Mouse (Mus musculus) adrenal gland (tissue): ENCODE results near the gene Atp4b.

ENCODE experiments used
- intact Hi-C: fragments of 180-260 bp; cut with DNase I; formaldehyde crosslinking; loops from one replicate; pipeline ENCODE4 v1.15.1; 2025
- long read RNA-seq, 2 experiments: library from polyadenylated mRNA; unstranded; transcript quantifications; one replicate each; pipeline ENCODE4 v2.0.0; 2020; ENCODE audit warnings: borderline replicate concordance in 1 of 2; ENCODE audit not compliant: insufficient replicate concordance in 1 of 2

Atp4b gene
- long read RNA-seq, experiment 1 = 0 reads
- long read RNA-seq, experiment 2 = 0 reads

GRCm38 (mm10) chr8:13396725-13397124 is at the start of gene Atp4b:
Gene Atp4b (minus strand): TSS chr8:13396825.
- intact Hi-C loops = no loop called here

- intact Hi-C loops = no loop called here
These were observed 45.5 kb upstream of the Atp4b start for GRCm38 (mm10) chr8:13442152-13442551.

- intact Hi-C loops = no loop called here
These were observed 40.9 kb upstream of the Atp4b start for GRCm38 (mm10) chr8:13437531-13437930.

DNA sequence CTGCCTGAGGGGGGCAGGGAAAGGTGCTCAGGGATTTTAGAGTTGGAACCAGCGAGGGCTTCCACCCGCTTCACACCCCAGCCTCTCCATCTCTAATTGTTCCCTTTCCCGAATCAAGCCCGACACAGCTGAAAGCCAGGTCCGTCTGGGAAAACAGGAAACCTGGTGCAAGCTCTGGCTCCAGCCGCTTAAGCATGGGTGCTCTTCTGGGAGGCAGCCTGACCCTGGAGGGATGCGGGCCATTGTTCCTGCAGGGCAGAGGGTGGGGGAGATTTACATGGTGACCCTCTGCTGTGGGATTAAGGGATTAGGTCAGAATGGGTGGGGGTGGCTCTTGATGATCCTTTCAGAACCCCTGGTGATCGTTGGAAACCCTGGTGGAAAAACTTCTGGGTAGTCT is 39.4 kb upstream of the Atp4b start:
- intact Hi-C loops = no loop called here

GRCm38 (mm10) chr8:13434889-13435288 is 38.3 kb upstream of the Atp4b start, which contains the start of gene Tmem255b:
Gene Tmem255b (plus strand): TSS chr8:13435189.
- intact Hi-C loops = no loop called here

DNA sequence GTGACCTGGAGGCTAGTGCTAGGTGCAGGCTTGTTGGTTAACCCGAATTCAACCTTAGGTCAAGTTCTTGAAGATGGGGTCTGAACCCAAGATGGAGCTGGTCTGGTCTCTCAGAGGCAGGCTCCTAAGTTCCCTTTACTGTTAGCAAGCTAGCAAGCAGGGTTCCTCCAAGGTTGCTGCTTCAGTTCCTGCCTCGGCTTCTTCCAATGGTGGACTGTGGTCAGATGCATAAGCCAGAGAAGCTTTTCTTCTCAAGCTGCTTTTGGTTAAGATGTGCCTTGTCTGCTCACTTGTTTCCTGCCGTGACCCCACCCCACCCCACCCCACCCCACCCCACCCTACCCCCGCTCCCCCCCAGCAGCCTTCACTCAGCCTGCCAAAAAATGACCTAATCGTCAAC is 36.5 kb upstream of the Atp4b start:
- intact Hi-C loops = no loop called here

GRCm38 (mm10) chr8:13430866-13431265 is 34.2 kb upstream of the Atp4b start:
- intact Hi-C loops = no loop called here

DNA sequence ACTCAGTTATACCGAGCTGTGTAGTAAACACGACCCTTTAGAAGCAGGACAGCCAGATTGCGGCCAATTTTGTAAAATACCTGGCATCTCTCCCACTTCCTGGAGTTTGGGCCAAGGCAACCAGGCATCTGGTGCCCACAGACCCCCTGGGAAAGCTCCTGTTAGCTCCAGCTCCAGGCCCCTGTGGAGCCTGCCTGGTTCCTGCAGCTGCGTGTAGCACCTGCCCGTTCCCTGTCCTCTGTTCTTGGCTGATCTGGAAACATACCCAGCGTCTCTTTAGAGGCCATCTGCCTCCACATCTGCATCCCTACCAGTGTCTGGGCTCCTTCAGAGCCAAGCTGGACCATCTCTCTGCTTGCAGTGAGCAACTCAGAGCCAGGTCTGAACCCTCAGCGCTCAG is 33.8 kb upstream of the Atp4b start:
- intact Hi-C loops = no loop called here

GRCm38 (mm10) chr8:13428156-13428555 is 31.5 kb upstream of the Atp4b start:
- intact Hi-C loops = no loop called here

- intact Hi-C loops = no loop called here
These were observed 30.7 kb upstream of the Atp4b start for GRCm38 (mm10) chr8:13427351-13427750.

DNA sequence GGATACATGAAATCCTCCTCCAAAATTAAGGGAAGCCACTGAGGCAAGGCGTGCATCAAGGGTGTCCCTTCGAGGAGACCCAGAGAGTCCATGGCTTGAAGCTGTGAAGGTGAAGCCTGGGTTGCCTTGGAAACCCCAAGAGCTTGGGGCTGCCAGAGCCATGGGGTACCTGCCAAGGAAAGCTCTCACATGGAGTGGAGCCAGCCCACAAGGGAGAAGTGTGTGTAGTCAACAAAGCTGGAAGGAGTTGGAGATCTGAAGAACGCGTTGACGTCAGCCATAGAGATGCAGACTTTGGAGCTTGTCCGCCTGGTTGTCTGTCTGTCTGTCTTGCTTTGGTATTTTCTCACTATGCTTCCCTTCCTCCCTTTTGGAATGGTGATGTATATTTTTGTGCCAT is 24.3 kb upstream of the Atp4b start:
- intact Hi-C loops = no loop called here

- intact Hi-C loops = no loop called here
These were observed 22.6 kb upstream of the Atp4b start for GRCm38 (mm10) chr8:13419111-13419639.

DNA sequence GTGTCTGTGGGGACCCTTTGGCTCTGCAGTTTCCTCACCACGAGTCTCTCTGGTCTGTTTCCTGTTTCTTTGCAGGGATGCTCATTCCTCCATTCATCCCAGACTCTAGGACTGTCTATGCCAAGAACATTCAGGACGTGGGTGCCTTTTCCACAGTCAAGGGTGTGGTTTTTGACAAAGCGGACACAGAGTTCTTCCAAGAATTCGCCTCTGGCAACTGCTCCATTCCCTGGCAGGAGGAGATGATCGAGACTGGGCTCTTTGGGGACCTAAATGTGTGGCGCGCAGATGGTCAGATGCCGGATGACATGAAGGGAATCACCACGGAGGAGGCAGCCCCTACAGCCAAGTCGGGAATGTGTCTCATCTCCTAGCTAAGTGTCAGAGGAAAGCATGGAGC is 19.3 kb upstream of the Atp4b start:
- intact Hi-C loops = no loop called here

DNA sequence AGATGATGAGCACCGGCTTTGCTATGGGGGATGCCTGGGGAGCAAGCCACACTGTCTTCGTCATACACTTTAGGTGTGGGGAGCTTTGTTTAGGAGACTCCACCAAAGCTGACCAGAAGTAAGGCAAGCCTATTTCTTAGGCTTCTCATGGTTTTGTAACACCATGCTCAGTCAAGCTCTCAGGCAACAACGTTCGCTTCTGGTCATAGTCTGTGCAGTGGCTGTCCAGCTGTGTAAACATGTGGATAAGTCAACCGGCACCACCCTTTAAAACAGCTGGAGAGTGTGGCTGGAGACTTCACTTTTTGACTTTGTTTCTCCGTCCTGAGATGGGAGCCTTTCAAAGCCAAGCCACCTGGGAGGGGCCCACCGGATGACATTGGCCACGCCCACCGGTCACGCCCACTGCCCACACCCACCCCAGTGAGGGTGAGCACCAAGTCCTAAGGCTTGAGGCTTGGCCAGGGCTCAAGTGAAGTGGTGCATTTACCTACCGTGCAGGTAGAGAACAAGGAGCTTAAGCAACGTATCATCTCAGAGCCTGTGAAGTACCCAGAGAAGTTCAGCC is 17.3 kb upstream of the Atp4b start:
- intact Hi-C loops = loop anchor here (2.0 to 5.0 kb wide), 3 partner anchors 43 to 341 kb away; no protein-coding TSS in a partner anchor

DNA sequence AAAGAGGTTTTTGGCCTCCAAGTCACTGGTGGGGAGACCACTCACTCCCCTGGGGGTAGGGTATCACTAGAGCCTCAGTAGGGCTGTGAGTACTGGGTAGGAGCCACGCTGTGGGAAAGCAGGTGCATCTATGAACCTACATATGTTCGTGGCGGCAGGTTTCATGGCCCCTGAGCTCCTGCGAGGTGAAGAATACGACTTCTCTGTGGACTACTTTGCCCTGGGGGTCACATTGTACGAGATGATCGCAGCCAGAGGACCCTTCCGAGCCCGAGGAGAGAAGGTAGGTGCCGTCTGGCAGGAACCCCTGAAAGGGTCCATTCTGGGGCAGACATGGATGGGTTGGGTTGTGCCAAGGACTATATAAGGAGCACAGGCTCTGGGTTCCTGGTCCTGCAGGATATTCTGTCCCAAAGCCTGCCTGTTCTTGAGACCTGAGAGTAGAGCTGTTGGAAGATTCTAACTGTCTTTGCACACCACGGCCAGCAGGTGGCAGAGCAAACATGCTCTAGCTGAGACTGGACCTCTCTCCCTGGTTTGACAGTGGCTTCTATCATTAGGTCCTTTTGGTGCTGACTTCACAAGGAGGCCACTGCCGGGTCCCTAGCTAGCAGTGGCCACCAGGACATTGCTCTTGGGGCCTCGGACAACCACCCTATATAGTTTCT is 16.4 kb upstream of the Atp4b start:
- intact Hi-C loops = loop anchor here (2.0 to 5.0 kb wide), 3 partner anchors 44 to 342 kb away; no protein-coding TSS in a partner anchor

DNA sequence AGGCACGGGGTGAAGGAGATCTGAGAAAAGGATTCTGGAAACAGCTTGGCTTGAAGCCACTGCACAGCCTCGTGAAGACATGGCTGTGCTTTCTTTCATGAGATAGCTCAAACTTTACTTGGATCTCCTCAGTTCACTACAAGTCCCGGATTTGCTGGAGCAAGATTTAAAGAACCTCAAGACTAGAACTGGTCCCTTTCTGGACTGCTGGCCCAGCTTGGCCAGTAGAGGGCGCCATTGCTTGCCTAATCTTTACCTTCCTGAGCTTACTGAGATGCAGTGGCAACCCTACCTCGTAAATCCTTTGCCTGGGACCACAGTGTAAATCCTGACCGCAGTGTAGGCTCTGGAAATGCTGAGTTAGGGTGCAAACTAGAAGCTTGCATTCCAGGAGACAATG is 15.0 kb upstream of the Atp4b start:
- intact Hi-C loops = loop anchor here (5.0 kb wide), 1 partner anchor 46 kb away; no protein-coding TSS in a partner anchor

GRCm38 (mm10) chr8:13406011-13406410 is 9.4 kb upstream of the Atp4b start:
- intact Hi-C loops = no loop called here

DNA sequence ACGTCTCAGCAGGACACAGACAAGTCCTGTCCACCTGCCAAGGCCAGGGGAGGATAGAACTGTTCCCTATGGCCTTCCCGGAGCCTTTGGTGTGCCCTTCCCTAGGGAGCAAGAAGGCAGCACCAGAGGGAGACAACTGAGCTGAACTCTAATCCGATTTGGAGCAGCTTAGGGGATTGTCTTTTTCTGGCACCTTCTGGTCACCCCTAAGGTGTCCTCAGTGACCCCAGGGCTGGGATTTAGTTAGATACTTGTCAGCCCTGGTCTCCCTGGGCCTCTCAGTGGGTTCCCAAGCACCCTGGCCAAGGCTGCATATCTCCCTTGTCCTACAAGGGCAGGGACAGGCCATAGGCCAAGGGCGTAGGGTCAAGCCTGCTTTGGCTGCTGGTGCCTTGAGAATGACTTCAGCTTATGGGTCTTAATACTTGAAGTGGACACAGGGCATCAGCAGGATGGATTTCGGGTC is 8.1 kb upstream of the Atp4b start, which contains the start of gene Grk1:
TSS of gene Grk1 (plus strand) at position 416 of the 466 bp plus-strand sequence.
- intact Hi-C loops = no loop called here

DNA sequence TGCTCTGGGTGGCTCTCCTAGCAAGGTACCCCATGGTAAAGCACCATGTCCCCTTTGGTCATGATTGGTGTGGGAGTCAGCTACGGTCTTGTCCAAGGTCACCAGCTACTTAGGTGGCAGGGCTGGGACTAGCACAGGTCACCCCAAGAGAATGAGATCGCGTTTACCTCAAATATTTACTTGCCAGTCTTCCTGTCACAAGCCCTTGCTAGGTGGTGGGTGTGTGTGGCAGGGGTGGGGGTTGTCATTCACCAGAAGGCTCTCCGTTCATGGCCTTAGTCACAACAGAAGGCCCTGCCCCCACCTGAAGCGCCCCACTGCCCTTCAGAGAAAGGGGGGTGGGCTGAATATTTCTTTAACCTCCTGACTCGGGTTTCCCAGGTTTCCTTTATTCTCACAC is 6.9 kb upstream of the Atp4b start:
- intact Hi-C loops = no loop called here

DNA sequence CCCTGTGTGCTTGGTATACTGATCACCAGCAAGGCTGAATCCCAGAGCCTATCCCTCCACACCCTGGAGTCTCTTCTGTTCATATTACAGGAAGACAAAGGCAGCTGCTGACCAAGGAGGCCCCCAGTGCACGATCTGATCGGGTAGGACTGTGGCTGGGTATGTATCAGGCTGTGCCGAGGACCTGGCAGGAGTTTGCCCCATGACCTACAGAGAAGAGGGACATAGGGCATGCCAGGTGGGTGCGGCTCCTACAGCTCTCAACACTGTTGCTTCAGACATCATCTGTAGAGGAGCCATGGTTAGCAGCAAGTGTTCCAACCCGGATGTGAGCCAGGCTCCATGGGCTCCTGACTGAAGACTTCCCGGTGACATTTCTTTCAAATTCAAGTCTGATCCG is 2.8 kb downstream of the Atp4b start:
- intact Hi-C loops = no loop called here

DNA sequence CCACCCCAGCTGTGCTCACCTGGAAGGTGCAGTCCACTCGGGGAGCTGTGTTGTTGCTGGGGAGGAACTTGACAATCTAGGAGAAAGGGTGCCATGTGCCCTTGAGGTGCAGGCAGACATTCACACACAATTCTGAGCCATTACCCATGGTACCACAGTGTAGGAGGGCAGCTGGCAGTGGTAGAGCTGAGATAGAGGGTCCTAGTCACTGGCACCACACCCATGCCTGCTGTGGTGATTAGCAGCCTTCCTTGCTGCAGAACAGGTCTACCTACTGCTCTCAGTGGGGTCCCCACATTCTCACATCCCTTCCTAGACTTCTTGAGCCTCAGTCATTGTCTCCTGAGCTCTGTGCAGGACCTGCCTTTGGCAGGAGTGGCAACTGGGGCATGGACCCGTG is 7.9 kb downstream of the Atp4b start:
- intact Hi-C loops = no loop called here

GRCm38 (mm10) chr8:13387728-13388127 is 8.9 kb downstream of the Atp4b start:
- intact Hi-C loops = no loop called here

GRCm38 (mm10) chr8:13386366-13386765 is 10.3 kb downstream of the Atp4b start:
- intact Hi-C loops = no loop called here
